ENCODE assay signal across 12 mouse cellular contexts in genomic region chr6:125063906-125064305, GRCm38 (mm10). TPM values are rescaled to one million over a fixed set of nuclear protein-coding genes. Genes with fewer than 3 reads are reported as not detected.
"Had no signal": no experiment of that assay in that cellular context is flagged by ENCODE, and none has a peak within 500 bp of the region (broad histone marks: within the 10 kb centered on the region; RNA-seq: fewer than 3 reads in every experiment).

No protein-coding gene starts in this region.

- DNase-seq: left cerebral cortex, postnatal 4 days; lung, adult 18-20 months; lung, postnatal 10 days; lung, postnatal 4 days; midbrain, embryonic 14.5 days; thymus, postnatal 25 days had no signal

- H3K36me3 ChIP-seq: limb, embryonic 12.5 days; limb, embryonic 15.5 days; lung, embryonic 15.5 days had no signal

- H3K4me2 ChIP-seq: limb, embryonic 12.5 days; limb, embryonic 15.5 days; lung, embryonic 15.5 days; midbrain, embryonic 11.5 days had no signal

- H3K27ac ChIP-seq: kidney, postnatal 0 days; limb, embryonic 12.5 days; limb, embryonic 15.5 days; liver, embryonic 14.5 days; lung, embryonic 15.5 days had no signal

- H3K4me3 ChIP-seq: limb, embryonic 12.5 days; limb, embryonic 15.5 days; lung, embryonic 15.5 days had no signal

- H3K27me3 ChIP-seq: limb, embryonic 15.5 days; lung, embryonic 15.5 days had no signal

- H3K9ac ChIP-seq: limb, embryonic 12.5 days; limb, embryonic 15.5 days; liver, embryonic 14.5 days; lung, embryonic 15.5 days had no signal

- H3K9me3 ChIP-seq: limb, embryonic 12.5 days; limb, embryonic 15.5 days; lung, embryonic 15.5 days had no signal

RNA-seq across cellular contexts. Expression of gene Lpar5, which starts 3.8 kb away (rescaled TPM):
- polyA plus RNA-seq: midbrain, embryonic 11.5 days had no signal
